ENCODE assay signal across 22 mouse cellular contexts in genomic region chr6:134820411-134820810, GRCm38 (mm10). TPM values are rescaled to one million over a fixed set of nuclear protein-coding genes. Genes with fewer than 3 reads are reported as not detected.
A peak's percentile ranks its signal among the peaks of the same experiment; 100 is the strongest.
DNase-seq lines count a peak whose midpoint lies in the region; ATAC-seq and TF ChIP-seq lines count a peak whose summit lies in the region.
"Had no signal": no experiment of that assay in that cellular context is flagged by ENCODE, and none has a peak within 500 bp of the region (broad histone marks: within the 10 kb centered on the region; RNA-seq: fewer than 3 reads in every experiment).

No protein-coding gene starts in this region.

- TF ChIP-seq EP300 in stomach, postnatal 0 days (optimal IDR thresholded peaks at IDR 0.05), result no peak

- no peak overlapping the region for H3K4me2 ChIP-seq in stomach, postnatal 0 days (replicated peaks; ENCODE audit: low read depth)
- H3K4me2 ChIP-seq: embryonic facial prominence, embryonic 15.5 days; hindbrain, embryonic 15.5 days had no signal

- WGBS in stomach, postnatal 0 days, result 35% methylated on average over 6 of the region's 6 CpGs

- peak; percentile 51 to 70 for DNase-seq in lung, adult 18-20 months
- DNase-seq in lung, postnatal 10 days, result no peak
- DNase-seq in urinary bladder, postnatal 14 days (ENCODE audit: low spot score), result peak; percentile 25
- DNase-seq in urinary bladder, postnatal 4 days (ENCODE audit: low spot score in 2 of 2), result no peak
- peak; percentile 48 for DNase-seq in lung, postnatal 25 days (ENCODE audit: low spot score)
- DNase-seq in stomach, postnatal 0 days (ENCODE audit: low spot score), result peak; percentile 30
- no peak for DNase-seq in layer of hippocampus, postnatal 14 days (ENCODE audit: low spot score in 2 of 2)
- no peak for DNase-seq in cerebellum, adult 11-12 months
- DNase-seq: adrenal gland, postnatal 14 days; cerebellum, adult 18-20 months; cerebellum, adult 9-11 months; cerebellum, postnatal 36 days; gastrocnemius, postnatal 36 days; heart, adult 18-20 months; heart, postnatal 10 days had no signal

- H3K36me3 ChIP-seq in stomach, postnatal 0 days (ENCODE audit: control insufficient read depth, insufficient read depth, low read length), result no peaks in the 10 kb centered on the region
- H3K36me3 ChIP-seq: embryonic facial prominence, embryonic 15.5 days; forebrain, embryonic 10.5 days; heart, embryonic 10.5 days; hindbrain, embryonic 15.5 days had no signal

- H3K9ac ChIP-seq in stomach, postnatal 0 days (ENCODE audit: low read length), result no peak overlapping the region
- H3K9ac ChIP-seq: embryonic facial prominence, embryonic 15.5 days; hindbrain, embryonic 15.5 days had no signal

- H3K27me3 ChIP-seq in stomach, postnatal 0 days (ENCODE audit: control insufficient read depth, insufficient read depth, low read length), result no peaks in the 10 kb centered on the region
- H3K27me3 ChIP-seq: embryonic facial prominence, embryonic 15.5 days; hindbrain, embryonic 15.5 days had no signal

- H3K27ac ChIP-seq in stomach, postnatal 0 days (replicated peaks), result peak overlapping the region; percentile 36; the same call in 1 of the 2 replicates
- H3K27ac ChIP-seq: embryonic facial prominence, embryonic 15.5 days; forebrain, embryonic 10.5 days; heart, embryonic 10.5 days; hindbrain, embryonic 15.5 days had no signal

- ATAC-seq in stomach, postnatal 0 days (ENCODE audit: low FRiP score, low TSS enrichment), result peak; percentile 66
- ATAC-seq: activated CD4-positive, CD25-positive, alpha-beta regulatory T cell, adult 4 months; forebrain, embryonic 14.5 days had no signal

- H3K4me3 ChIP-seq in stomach, postnatal 0 days (ENCODE audit: low read depth, low read length), result no peak overlapping the region
- H3K4me3 ChIP-seq: embryonic facial prominence, embryonic 15.5 days; erythroblast, embryonic 14.5 days; forebrain, embryonic 10.5 days; heart, embryonic 10.5 days; hindbrain, embryonic 15.5 days had no signal

- no peaks in the 10 kb centered on the region for H3K9me3 ChIP-seq in stomach, postnatal 0 days (ENCODE audit: control insufficient read depth, low read length)
- H3K9me3 ChIP-seq: embryonic facial prominence, embryonic 15.5 days; forebrain, embryonic 10.5 days; heart, embryonic 10.5 days; hindbrain, embryonic 15.5 days had no signal

- TF ChIP-seq CTCF in stomach, postnatal 0 days (IDR thresholded peaks at IDR 0.05; ENCODE audit: low read depth), result 0 out of 2 replicates have a peak, but pooled peaks have one; percentile 6

- no peaks in the 10 kb centered on the region for H3K4me1 ChIP-seq in stomach, postnatal 0 days (replicated peaks; ENCODE audit: control insufficient read depth, insufficient read depth)
- H3K4me1 ChIP-seq: forebrain, embryonic 10.5 days; hindbrain, embryonic 15.5 days had no signal

RNA-seq across cellular contexts. Expression of gene Crebl2, which starts 9.5 kb away (rescaled TPM):
- polyA plus RNA-seq in stomach, postnatal 0 days (2015; fragmentation: Nextera tagmentation; extraction: Ambion mirVana), result 4.3 and 4.7 TPM in 2 replicates
- total RNA-seq in layer of hippocampus, postnatal 14 days (2021), result 10 to 100 TPM; 19.4 to 19.5 TPM

RNA-seq across cellular contexts. Expression of gene Dusp16, which starts 28.0 kb away (rescaled TPM):
- polyA plus RNA-seq in stomach, postnatal 0 days (2015; fragmentation: Nextera tagmentation; extraction: Ambion mirVana), result 8.6 and 10.6 TPM in 2 replicates
- total RNA-seq in layer of hippocampus, postnatal 14 days (2021), result 1 to 10 TPM; 8.6 to 9.5 TPM

Comparison
In these comparisons a context has a peak if more than half of its experiments do, and no peak if none do; other contexts are left out.
1. DNase-seq: peak in lung, adult 18-20 months (2 of 2), urinary bladder, postnatal 14 days (single experiment), lung, postnatal 25 days (single experiment) and stomach, postnatal 0 days (single experiment); none in lung, postnatal 10 days (single experiment), urinary bladder, postnatal 4 days (0 of 2), layer of hippocampus, postnatal 14 days (0 of 2) and cerebellum, adult 11-12 months (single experiment).